Mouse (Mus musculus) limb, embryonic 13.5 days (tissue): ENCODE data around the gene Ercc1. TPM values are rescaled to one million over a fixed set of nuclear protein-coding genes. Genes with fewer than 3 reads are reported as not detected.

ENCODE experiments used
- ATAC-seq: fragments of 200-750 bp; cut with Nextera tagmentation; 2 replicates; pipeline ENCODE4 v1.8.0; 2017; ENCODE audit warnings: low read depth, moderate number of reproducible peaks, moderate TSS enrichment; ENCODE audit not compliant: low FRiP score
- H3K27ac ChIP-seq: fragments of 300-500 bp; sonication (generic); 2 replicates; pipeline ENCODE4 v1.5.1; 2015; ENCODE audit warnings: inconsistent platforms, mild to moderate bottlenecking, moderate library complexity
- H3K27me3 ChIP-seq: fragments of 300-500 bp; sonication (generic); 2 replicates; pipeline ENCODE4 v1.6.1; 2015; ENCODE audit warnings: mild to moderate bottlenecking, inconsistent platforms
- H3K36me3 ChIP-seq: fragments of 300-500 bp; sonication (generic); 2 replicates; pipeline ENCODE4 v1.6.1; 2015; ENCODE audit warnings: inconsistent platforms, mild to moderate bottlenecking, moderate library complexity
- H3K4me1 ChIP-seq: fragments of 300-500 bp; sonication (generic); 2 replicates; pipeline ENCODE4 v1.6.1; 2015; ENCODE audit warnings: inconsistent platforms
- H3K4me2 ChIP-seq: fragments of 300-500 bp; sonication (generic); replicated peaks from 2 replicates; pipeline ENCODE4 v1.6.1; 2015; ENCODE audit warnings: inconsistent platforms, mild to moderate bottlenecking, moderate library complexity
- H3K4me3 ChIP-seq: fragments of 300-500 bp; sonication (generic); 2 replicates; pipeline ENCODE4 v1.5.1; 2015; ENCODE audit warnings: moderate library complexity, mild to moderate bottlenecking, inconsistent platforms
- H3K9ac ChIP-seq: fragments of 300-500 bp; sonication (generic); 2 replicates; pipeline ENCODE4 v1.6.1; 2015; ENCODE audit warnings: mild to moderate bottlenecking, inconsistent platforms
- H3K9me3 ChIP-seq: fragments of 300-500 bp; sonication (generic); 2 replicates; pipeline ENCODE4 v1.6.1; 2016; ENCODE audit warnings: inconsistent platforms
- WGBS: fragments of 180-500 bp; shearing (Covaris S2); methylation state at CpG from one replicate; pipeline ENCODE4 v1.1.7; 2015; 5-methylcytosine and 5-hydroxymethylcytosine counted together
- polyA plus RNA-seq: library from polyadenylated mRNA; unstranded; fragments of >200 nt; fragmentation: Nextera tagmentation; extraction: Ambion mirVana; gene quantifications from 2 replicates; pipeline ENCODE4 v1.2.1, GENCODE M21; 2015

Ercc1 gene
- polyA plus RNA-seq, 1 experiment from 2014 or later: 96.4 TPM

- peak overlapping the region; percentile 95 for H3K4me3 ChIP-seq
- no peaks in the 10 kb centered on the region for H3K9me3 ChIP-seq
- peak overlapping the region; percentile 88 for H3K9ac ChIP-seq
- H3K4me1 ChIP-seq: peaks cover 15% of the 10 kb centered on the region
- peak overlapping the region; percentile 91 for H3K4me2 ChIP-seq
- H3K27me3 ChIP-seq: no peaks in the 10 kb centered on the region
- H3K27ac ChIP-seq: no peak overlapping the region
- H3K36me3 ChIP-seq: peaks cover 50% of the 10 kb centered on the region
- WGBS: under 1% methylated on average over 35 of the region's 37 CpGs
- peak; percentile 52; the same call in 1 of the 2 replicates for ATAC-seq
Measured at GRCm38 (mm10) chr7:19382166-19382541, 37.6 kb downstream of the Ercc1 start.

GRCm38 (mm10) chr7:19383708-19384107 lies 39.1 kb downstream of the Ercc1 start:
- Histone ChIP-seq H3K4me1 (peaks cover 15% of the 10 kb centered on the region), H3K27ac (no peak overlapping the region), H3K4me2 (peak overlapping the region; percentile 91; the same call in 1 of the 2 replicates), H3K36me3 (peaks cover 53% of the 10 kb centered on the region), H3K9me3 (no peaks in the 10 kb centered on the region), H3K9ac (no peak overlapping the region), H3K4me3 (no peak overlapping the region), H3K27me3 (no peaks in the 10 kb centered on the region)
- 89% methylated on average over 9 of the region's 9 CpGs for WGBS
- ATAC-seq: no peak

GRCm38 (mm10) chr7:19388699-19389413 lies 44.3 kb downstream of the Ercc1 start:
- Histone ChIP-seq H3K9me3 (no peaks in the 10 kb centered on the region), H3K27me3 (no peaks in the 10 kb centered on the region), H3K4me1 (peaks cover under 1% of the 10 kb centered on the region; the same call in 1 of the 2 replicates), H3K36me3 (peaks cover 98% of the 10 kb centered on the region), H3K27ac (no peak overlapping the region), H3K4me3 (no peak overlapping the region), H3K4me2 (no peak overlapping the region), H3K9ac (no peak overlapping the region)
- no peak for ATAC-seq
- 70% methylated on average over 10 of the region's 10 CpGs for WGBS

GRCm38 (mm10) chr7:19394484-19394883 lies 49.9 kb downstream of the Ercc1 start:
- H3K4me1 ChIP-seq: peaks cover 6% of the 10 kb centered on the region
- H3K9ac ChIP-seq: no peak overlapping the region
- no peak overlapping the region for H3K4me2 ChIP-seq
- 87% methylated on average over 8 of the region's 8 CpGs for WGBS
- H3K27ac ChIP-seq: no peak overlapping the region
- no peak overlapping the region for H3K4me3 ChIP-seq
- peaks cover 66% of the 10 kb centered on the region for H3K36me3 ChIP-seq
- H3K9me3 ChIP-seq: no peaks in the 10 kb centered on the region
- peaks cover 8% of the 10 kb centered on the region for H3K27me3 ChIP-seq
- no peak for ATAC-seq

GRCm38 (mm10) chr7:19399496-19400280 lies 55.1 kb downstream of the Ercc1 start:
- ATAC-seq: no peak
- no peak overlapping the region for H3K27ac ChIP-seq

GRCm38 (mm10) chr7:19400946-19401345 lies 56.4 kb downstream of the Ercc1 start:
- H3K27ac ChIP-seq: no peak overlapping the region
- no peak overlapping the region for H3K4me2 ChIP-seq
- 77% methylated on average over 4 of the region's 4 CpGs for WGBS
- no peak for ATAC-seq
- H3K4me3 ChIP-seq: no peak overlapping the region
- peaks cover 9% of the 10 kb centered on the region; the same call in 1 of the 2 replicates for H3K9me3 ChIP-seq
- peaks cover 66% of the 10 kb centered on the region for H3K27me3 ChIP-seq
- H3K9ac ChIP-seq: no peak overlapping the region
- peaks cover 2% of the 10 kb centered on the region; the same call in 1 of the 2 replicates for H3K36me3 ChIP-seq
- peaks cover 22% of the 10 kb centered on the region for H3K4me1 ChIP-seq

More at GRCm38 (mm10) chr7:19399496-19400280, 55.1 kb downstream of the Ercc1 start:
- Histone ChIP-seq H3K9ac (peak overlapping the region; percentile 51), H3K4me2 (peak overlapping the region; percentile 64), H3K9me3 (peaks cover 9% of the 10 kb centered on the region; the same call in 1 of the 2 replicates), H3K4me1 (peaks cover 22% of the 10 kb centered on the region), H3K36me3 (peaks cover 14% of the 10 kb centered on the region), H3K4me3 (peak overlapping the region; percentile 38), H3K27me3 (peaks cover 58% of the 10 kb centered on the region)
- 2% methylated on average over 27 of the region's 27 CpGs for WGBS

- Histone ChIP-seq H3K9me3 (peaks cover 9% of the 10 kb centered on the region; the same call in 1 of the 2 replicates), H3K4me1 (peaks cover 22% of the 10 kb centered on the region), H3K9ac (no peak overlapping the region), H3K36me3 (no peaks in the 10 kb centered on the region), H3K4me3 (no peak overlapping the region), H3K4me2 (no peak overlapping the region), H3K27ac (no peak overlapping the region), H3K27me3 (peaks cover 70% of the 10 kb centered on the region)
- no peak for ATAC-seq
- WGBS: 84% methylated on average over 9 of the region's 9 CpGs
Measured at GRCm38 (mm10) chr7:19402535-19403112, 58.0 kb downstream of the Ercc1 start.

- ATAC-seq: peak; percentile 58; the same call in 1 of the 2 replicates
- Histone ChIP-seq H3K4me2 (peak within 1 kb of the TSS; percentile 98), H3K9ac (peak within 1 kb of the TSS; percentile 71), H3K27me3 (peaks cover 69% of the 10 kb centered on the region), H3K27ac (no peak within 1 kb of the TSS), H3K4me3 (peak within 1 kb of the TSS; percentile 65), H3K36me3 (no peaks in the 10 kb centered on the region), H3K4me1 (peaks cover 22% of the 10 kb centered on the region), H3K9me3 (peaks cover 9% of the 10 kb centered on the region; the same call in 1 of the 2 replicates)
- under 1% methylated on average over 62 of the region's 62 CpGs for WGBS
Measured at GRCm38 (mm10) chr7:19403731-19404296, 59.2 kb downstream of the Ercc1 start, which contains the start of gene Klc3. Gene Klc3, minus strand, starts transcription at chr7:19404104.

- Histone ChIP-seq H3K4me3 (peak within 1 kb of the TSS; percentile 65), H3K27me3 (peaks cover 63% of the 10 kb centered on the region), H3K4me1 (peaks cover 18% of the 10 kb centered on the region), H3K9ac (peak within 1 kb of the TSS; percentile 71), H3K36me3 (no peaks in the 10 kb centered on the region), H3K9me3 (peaks cover 9% of the 10 kb centered on the region; the same call in 1 of the 2 replicates), H3K27ac (no peak within 1 kb of the TSS), H3K4me2 (peak within 1 kb of the TSS; percentile 98)
- ATAC-seq: no peak
- WGBS: 51% methylated on average over 7 of the region's 7 CpGs
Measured at GRCm38 (mm10) chr7:19404476-19404875, 59.9 kb downstream of the Ercc1 start, which contains the start of gene Ckm. Gene Ckm, plus strand, starts transcription at chr7:19404776.

- Histone ChIP-seq H3K27ac (no peak overlapping the region), H3K4me1 (peaks cover 18% of the 10 kb centered on the region), H3K36me3 (no peaks in the 10 kb centered on the region), H3K9me3 (peaks cover 9% of the 10 kb centered on the region; the same call in 1 of the 2 replicates), H3K4me2 (peak overlapping the region; percentile 48), H3K4me3 (0 out of 2 replicates have a peak overlapping the region, but pooled peaks have one; percentile 13), H3K27me3 (peaks cover 55% of the 10 kb centered on the region), H3K9ac (no peak overlapping the region)
- peak; percentile 30; the same call in 1 of the 2 replicates for ATAC-seq
- WGBS: 3% methylated on average over 19 of the region's 19 CpGs
Measured at GRCm38 (mm10) chr7:19405417-19405816, 60.8 kb downstream of the Ercc1 start.
